Mouse (Mus musculus): ENCODE measurements around the gene Eddm3b. TPM values are rescaled to one million over a fixed set of nuclear protein-coding genes. Genes with fewer than 3 reads are reported as not detected.

Gene Eddm3b
- polyA plus RNA-seq, 1 experiment from 2014 or later: not detected

DNA sequence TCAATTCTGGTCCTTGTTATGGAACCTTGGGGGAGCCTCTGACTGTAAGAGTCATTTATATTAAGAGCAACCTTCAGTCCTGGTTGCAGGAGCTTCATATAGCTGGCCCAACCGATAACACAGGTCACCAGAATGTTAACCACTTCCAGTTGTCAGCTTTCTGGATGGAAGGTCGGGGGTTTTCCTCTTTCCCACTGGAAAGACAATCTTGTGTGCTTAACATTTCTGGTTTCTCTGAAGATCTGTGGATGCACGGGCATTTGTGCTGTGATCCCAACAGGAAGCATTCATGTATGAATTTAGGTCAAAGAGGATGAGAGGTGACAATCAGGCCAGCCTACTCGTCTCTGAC is 15.4 kb downstream of the Eddm3b start:
- Histone ChIP-seq H3K9me3 (0 out of 2 replicates have a peak, but pooled peaks cover 4% of the 10 kb centered on the region), H3K4me2 (replicated peaks) (no peak overlapping the region), H3K27me3 (no peaks in the 10 kb centered on the region), H3K4me1 (no peaks in the 10 kb centered on the region), H3K9ac (replicated peaks) (no peak overlapping the region), H3K27ac (replicated peaks) (no peak overlapping the region), H3K36me3 (no peaks in the 10 kb centered on the region), H3K4me3 (no peak overlapping the region)
- ATAC-seq (replicated peaks): no peak
- WGBS: 84% methylated on average over 4 of the region's 4 CpGs

DNA sequence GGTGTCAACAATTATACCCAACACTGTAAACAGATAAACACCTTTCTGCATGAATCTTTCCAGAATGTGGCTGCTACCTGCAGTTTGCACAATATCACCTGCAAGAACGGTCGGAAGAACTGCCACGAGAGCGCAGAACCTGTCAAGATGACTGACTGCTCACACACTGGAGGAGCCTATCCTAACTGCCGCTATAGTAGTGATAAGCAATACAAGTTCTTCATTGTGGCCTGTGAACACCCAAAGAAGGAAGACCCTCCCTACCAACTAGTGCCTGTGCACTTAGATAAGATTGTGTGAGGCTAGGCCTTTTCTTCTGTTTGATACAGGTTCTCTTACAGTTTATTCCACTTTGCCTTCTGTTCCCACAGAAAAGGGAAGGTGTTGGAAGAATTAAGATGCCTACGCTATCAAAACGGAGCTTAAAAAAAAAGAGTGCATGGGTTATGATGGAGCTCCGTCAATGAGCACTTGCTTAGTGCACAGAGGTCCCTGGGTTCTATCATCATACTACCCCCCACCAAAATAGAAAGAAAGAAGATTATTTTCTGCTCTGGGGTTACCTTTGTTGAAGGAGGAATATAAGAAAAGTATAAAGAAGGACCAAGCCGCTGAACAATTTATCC is 16.2 kb downstream of the Eddm3b start:
- no peak for ATAC-seq (replicated peaks)
- H3K9me3 ChIP-seq: 0 out of 2 replicates have a peak, but pooled peaks cover 4% of the 10 kb centered on the region
- no peak overlapping the region for H3K9ac ChIP-seq (replicated peaks)
- H3K27ac ChIP-seq (replicated peaks): no peak overlapping the region
- H3K4me1 ChIP-seq: no peaks in the 10 kb centered on the region
- no peak overlapping the region for H3K4me3 ChIP-seq
- no peak overlapping the region for H3K4me2 ChIP-seq (replicated peaks)
- H3K36me3 ChIP-seq: no peaks in the 10 kb centered on the region
- 92% methylated on average over 9 of the region's 9 CpGs for WGBS
- H3K27me3 ChIP-seq: no peaks in the 10 kb centered on the region

DNA sequence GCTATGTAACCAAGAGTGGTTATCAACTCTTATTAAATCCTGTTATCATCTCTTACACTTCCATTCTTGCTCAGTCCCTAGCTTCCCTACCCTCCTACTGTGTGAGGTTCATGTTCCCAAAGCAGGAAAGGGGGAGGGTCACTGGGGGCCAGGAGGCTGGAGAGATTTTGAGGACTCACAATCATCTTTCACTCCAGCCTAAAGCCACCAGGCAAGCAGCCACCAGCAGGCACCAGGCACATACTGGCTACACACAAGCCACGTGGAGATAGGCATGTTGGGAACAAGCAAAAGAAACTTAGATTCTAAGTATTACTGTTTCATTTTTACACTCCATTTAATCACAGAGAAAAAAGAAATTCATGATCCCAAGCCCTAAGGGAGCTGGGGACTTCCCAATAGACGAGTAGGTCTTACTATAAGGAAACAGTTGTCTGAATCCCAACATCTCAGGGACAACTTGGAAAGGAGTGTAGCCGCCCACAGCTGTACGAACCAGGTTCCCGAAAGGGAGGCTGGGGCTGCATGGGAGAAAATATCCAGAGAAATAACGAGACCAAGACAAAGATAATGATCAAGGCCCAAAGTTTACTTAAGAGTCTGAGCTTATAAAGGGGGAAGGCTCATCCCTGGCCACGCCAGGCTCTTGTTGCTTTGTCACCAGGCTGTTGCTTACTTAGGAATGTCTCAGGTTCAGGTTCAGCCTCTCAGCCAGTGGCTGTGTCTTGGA is 17.0 kb downstream of the Eddm3b start:
- Histone ChIP-seq H3K4me3 (no peak overlapping the region), H3K27ac (replicated peaks) (no peak overlapping the region), H3K4me2 (replicated peaks) (no peak overlapping the region), H3K36me3 (no peaks in the 10 kb centered on the region), H3K9me3 (no peaks in the 10 kb centered on the region), H3K9ac (replicated peaks) (no peak overlapping the region), H3K4me1 (no peaks in the 10 kb centered on the region), H3K27me3 (no peaks in the 10 kb centered on the region)
- WGBS: 77% methylated on average over 7 of the region's 7 CpGs
- no peak for ATAC-seq (replicated peaks)

DNA sequence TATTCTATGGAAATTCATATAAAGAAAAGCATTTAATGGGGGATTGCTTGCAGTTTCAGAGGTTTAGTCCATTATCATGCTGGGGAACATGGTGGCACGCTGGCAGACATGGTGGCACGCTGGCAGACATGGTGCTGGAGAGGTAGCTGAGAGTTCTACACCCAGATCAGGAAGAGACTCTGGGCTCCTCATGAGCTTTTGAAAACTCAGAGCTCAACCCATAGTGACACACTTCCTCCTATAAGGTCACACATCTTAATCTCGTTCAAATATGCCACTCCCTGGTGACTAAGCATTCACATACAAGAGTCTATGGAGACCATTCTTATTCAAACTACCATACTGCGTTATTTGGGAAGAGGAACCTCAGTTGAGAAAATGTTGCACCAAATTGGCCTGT is 18.1 kb downstream of the Eddm3b start:
- Histone ChIP-seq H3K9me3 (no peaks in the 10 kb centered on the region), H3K36me3 (no peaks in the 10 kb centered on the region), H3K4me2 (replicated peaks) (no peak overlapping the region), H3K27ac (replicated peaks) (no peak overlapping the region), H3K27me3 (no peaks in the 10 kb centered on the region), H3K9ac (replicated peaks) (no peak overlapping the region), H3K4me3 (no peak overlapping the region), H3K4me1 (no peaks in the 10 kb centered on the region)
- ATAC-seq (replicated peaks): no peak
- 96% methylated on average over 4 of the region's 4 CpGs for whole genome bisulfite sequencing

DNA sequence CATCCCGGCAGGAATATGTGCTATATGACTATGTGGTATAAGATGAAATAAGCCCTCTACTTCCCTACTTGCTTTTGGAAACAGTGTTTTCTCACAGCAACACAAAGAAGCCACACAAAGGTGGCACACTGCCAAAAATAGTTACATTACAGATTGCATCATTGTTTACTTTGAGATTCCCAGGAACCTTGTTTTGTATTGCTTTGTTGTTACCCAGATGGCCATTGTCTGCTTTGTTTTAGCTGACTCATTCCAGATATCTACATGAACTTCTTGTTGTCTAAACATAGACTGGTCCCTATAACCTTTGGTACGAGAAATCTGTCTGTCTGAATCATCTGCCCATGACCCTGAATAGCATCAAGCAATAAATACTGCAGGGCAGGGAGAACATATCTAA is 26.1 kb downstream of the Eddm3b start:
- Histone ChIP-seq H3K4me2 (replicated peaks) (no peak overlapping the region), H3K36me3 (no peaks in the 10 kb centered on the region), H3K27ac (replicated peaks) (no peak overlapping the region), H3K27me3 (no peaks in the 10 kb centered on the region), H3K4me1 (no peaks in the 10 kb centered on the region), H3K9me3 (no peaks in the 10 kb centered on the region), H3K9ac (replicated peaks) (no peak overlapping the region), H3K4me3 (no peak overlapping the region)
- ATAC-seq (replicated peaks): no peak
- 67% methylated on average over 2 of the region's 2 CpGs for WGBS

DNA sequence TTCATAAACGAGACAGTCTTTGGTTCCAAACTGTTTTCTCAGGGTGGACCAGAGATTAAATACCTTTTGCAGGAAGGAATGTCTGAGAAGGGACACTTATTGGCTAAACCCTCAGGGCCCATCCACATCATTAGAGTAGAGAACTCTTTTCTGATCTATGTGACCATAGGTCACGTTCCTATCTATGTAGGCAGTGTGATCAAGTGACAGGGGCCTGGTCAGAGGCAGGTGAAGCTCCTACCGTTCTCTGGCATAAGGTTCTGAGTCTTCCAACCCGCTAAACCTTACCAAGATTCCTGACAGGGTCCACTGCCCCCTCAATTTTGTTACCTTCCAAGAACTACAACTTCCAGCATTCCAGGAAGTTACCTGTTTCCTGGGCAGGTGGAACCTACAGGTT is 27.9 kb downstream of the Eddm3b start:
- no peaks in the 10 kb centered on the region for H3K36me3 ChIP-seq

DNA sequence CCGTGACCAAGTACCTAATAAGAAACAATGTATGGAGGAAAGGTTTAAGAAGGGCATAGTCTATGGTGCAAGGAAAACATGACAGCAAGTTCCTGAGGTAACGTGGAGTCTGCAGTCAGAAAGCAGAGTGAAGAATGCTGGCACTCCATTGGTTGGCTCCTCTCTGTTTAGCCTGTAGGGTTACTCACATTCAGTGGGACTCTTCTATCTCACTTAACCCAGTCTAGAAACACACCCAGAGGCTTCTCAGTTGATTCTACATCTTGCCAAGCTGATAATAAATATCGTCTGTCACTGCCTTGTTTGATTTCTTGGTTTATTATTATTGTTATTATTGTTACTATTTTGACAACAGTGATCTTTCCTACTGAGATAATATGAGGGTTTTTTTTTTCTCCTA is 28.3 kb downstream of the Eddm3b start:
- Histone ChIP-seq H3K4me2 (replicated peaks) (no peak overlapping the region), H3K9ac (replicated peaks) (no peak overlapping the region), H3K36me3 (no peaks in the 10 kb centered on the region), H3K27me3 (no peaks in the 10 kb centered on the region), H3K9me3 (no peaks in the 10 kb centered on the region), H3K4me3 (no peak overlapping the region), H3K27ac (replicated peaks) (no peak overlapping the region), H3K4me1 (no peaks in the 10 kb centered on the region; the same call in 1 of the 2 replicates)
- no peak for ATAC-seq (replicated peaks)
- WGBS: 82% methylated on average over 3 of the region's 3 CpGs

More for the DNA sequence above, 27.9 kb downstream of the Eddm3b start:
- Histone ChIP-seq H3K27me3 (no peaks in the 10 kb centered on the region), H3K27ac (replicated peaks) (no peak overlapping the region), H3K9ac (replicated peaks) (no peak overlapping the region), H3K9me3 (no peaks in the 10 kb centered on the region), H3K4me1 (no peaks in the 10 kb centered on the region; the same call in 1 of the 2 replicates), H3K4me2 (replicated peaks) (no peak overlapping the region), H3K4me3 (no peak overlapping the region)
- 86% methylated on average over 4 of the region's 4 CpGs for WGBS
- ATAC-seq (replicated peaks): no peak

DNA sequence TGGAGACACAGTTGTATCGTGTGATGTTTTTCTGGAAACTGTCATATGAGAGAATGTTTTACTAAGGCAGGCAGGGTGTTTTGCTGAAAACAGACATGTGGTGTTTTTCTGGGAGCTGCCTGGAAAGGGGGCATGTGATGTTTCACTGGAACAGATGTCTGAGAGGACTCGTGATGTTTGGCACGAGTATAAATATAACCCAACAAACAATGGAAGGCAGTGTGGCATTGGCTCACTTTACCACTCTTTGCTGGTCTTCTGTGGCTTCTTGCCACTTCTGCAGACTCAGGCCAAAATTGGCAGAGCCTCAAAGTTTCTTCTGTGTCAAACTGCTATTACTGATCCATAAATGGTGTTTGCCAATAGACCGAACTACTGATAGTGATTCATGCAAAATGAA is 29.1 kb downstream of the Eddm3b start:
- Histone ChIP-seq H3K27me3 (no peaks in the 10 kb centered on the region), H3K9ac (replicated peaks) (no peak overlapping the region), H3K4me3 (no peak overlapping the region), H3K4me2 (replicated peaks) (no peak overlapping the region), H3K36me3 (no peaks in the 10 kb centered on the region), H3K27ac (replicated peaks) (no peak overlapping the region), H3K9me3 (no peaks in the 10 kb centered on the region), H3K4me1 (no peaks in the 10 kb centered on the region; the same call in 1 of the 2 replicates)
- ATAC-seq (replicated peaks): no peak
- WGBS: 62% methylated on average over 4 of the region's 4 CpGs

DNA sequence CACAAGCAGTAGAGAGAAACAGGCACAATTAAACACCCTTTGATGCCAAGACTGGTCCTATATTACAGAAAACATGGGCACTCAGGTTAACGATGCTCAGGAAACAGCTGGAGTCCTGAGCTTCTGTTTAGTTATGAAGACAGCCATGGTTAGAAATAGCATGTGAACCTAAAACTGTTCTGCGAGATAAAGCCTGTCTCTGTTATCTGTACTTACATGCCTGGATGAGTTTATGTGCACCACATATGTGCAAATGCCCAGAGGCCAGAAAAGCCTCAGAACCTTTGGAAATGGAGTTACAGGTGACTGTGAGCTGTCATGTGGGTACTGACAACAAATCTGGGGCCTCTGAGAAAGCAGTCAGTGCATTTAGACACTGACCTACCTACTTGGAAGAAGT is 29.7 kb downstream of the Eddm3b start:
- WGBS: 78% methylated on average over 2 of the region's 2 CpGs
- Histone ChIP-seq H3K4me3 (no peak overlapping the region), H3K4me2 (replicated peaks) (no peak overlapping the region), H3K9ac (replicated peaks) (no peak overlapping the region), H3K36me3 (no peaks in the 10 kb centered on the region), H3K9me3 (no peaks in the 10 kb centered on the region), H3K27me3 (no peaks in the 10 kb centered on the region), H3K4me1 (no peaks in the 10 kb centered on the region; the same call in 1 of the 2 replicates), H3K27ac (replicated peaks) (no peak overlapping the region)
- no peak for ATAC-seq (replicated peaks)

DNA sequence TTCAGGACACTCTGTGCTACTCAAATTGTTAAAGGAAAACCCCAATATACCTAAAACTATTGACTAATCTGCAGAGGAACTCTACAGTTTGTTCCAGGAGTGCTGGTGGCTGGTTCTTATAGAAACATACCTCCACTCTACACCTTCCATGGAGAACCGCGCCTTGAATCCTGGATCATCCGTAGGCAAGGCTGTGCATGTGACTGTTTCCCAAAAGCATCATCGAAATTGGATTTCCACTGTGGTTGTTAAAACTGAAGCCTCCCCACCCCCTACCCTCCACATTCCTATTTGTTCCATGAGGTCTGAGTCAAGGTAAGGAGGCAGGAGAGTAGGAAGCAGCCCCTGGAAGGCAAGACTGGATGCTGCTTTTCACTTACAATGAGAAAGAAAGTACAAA is 30.2 kb downstream of the Eddm3b start:
- Histone ChIP-seq H3K36me3 (no peaks in the 10 kb centered on the region), H3K4me1 (no peaks in the 10 kb centered on the region; the same call in 1 of the 2 replicates), H3K4me3 (no peak overlapping the region), H3K9me3 (no peaks in the 10 kb centered on the region), H3K27me3 (no peaks in the 10 kb centered on the region), H3K27ac (replicated peaks) (no peak overlapping the region), H3K9ac (replicated peaks) (no peak overlapping the region), H3K4me2 (replicated peaks) (no peak overlapping the region)
- WGBS: 93% methylated on average over 4 of the region's 4 CpGs
- no peak for ATAC-seq (replicated peaks)

DNA sequence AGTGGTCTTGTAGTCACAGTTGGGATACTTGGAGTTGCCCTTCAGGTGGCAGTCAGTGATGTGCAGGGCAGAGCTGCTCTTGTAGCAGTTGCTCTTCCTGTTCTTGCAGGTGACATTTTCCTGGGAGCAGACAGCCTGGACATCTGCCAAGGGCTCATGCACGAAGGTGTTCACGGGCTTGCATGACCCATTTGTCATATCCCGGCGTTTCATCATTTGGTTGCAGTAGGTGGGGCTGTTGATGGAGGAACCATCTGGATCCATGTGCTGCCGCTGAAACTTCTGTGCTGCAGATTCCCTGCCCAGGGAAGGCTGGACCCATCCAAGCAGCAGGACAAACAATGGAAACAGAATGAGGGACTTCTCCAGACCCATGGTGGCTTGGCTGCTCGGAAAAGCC is 31.3 kb downstream of the Eddm3b start:
- Histone ChIP-seq H3K4me2 (replicated peaks) (no peak overlapping the region), H3K4me3 (no peak overlapping the region), H3K27ac (replicated peaks) (no peak overlapping the region), H3K9ac (replicated peaks) (no peak overlapping the region), H3K36me3 (no peaks in the 10 kb centered on the region), H3K9me3 (no peaks in the 10 kb centered on the region), H3K4me1 (no peaks in the 10 kb centered on the region; the same call in 1 of the 2 replicates), H3K27me3 (no peaks in the 10 kb centered on the region)
- ATAC-seq (replicated peaks): no peak
- WGBS: 86% methylated on average over 6 of the region's 6 CpGs

DNA sequence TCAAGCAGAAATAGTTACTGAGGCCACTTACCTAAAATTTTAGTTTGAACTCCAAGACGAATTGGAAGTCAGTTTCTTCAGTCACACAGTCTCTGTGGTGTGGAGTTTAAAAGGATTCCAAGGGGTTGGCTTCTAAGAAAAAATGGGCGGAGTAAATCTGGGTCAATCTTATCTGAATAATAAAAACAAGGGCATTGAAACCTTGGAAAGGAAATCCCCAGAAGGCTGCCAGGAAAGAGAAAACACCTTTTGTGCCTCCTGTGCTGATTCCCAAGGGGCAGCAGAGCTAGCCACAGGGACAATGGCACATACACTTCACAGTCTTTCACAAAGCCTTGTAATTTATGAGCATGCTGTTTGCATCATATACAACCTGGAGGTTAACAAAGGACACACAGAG is 32.5 kb downstream of the Eddm3b start, which contains the start of gene Rnase1:
Gene Rnase1, minus strand, starts transcription at position 101 of the 400 bp plus-strand sequence.
- ATAC-seq (replicated peaks): no peak
- Histone ChIP-seq H3K9me3 (no peaks in the 10 kb centered on the region), H3K4me3 (no peak within 1 kb of the TSS), H3K27me3 (no peaks in the 10 kb centered on the region), H3K9ac (replicated peaks) (no peak within 1 kb of the TSS), H3K4me1 (no peaks in the 10 kb centered on the region; the same call in 1 of the 2 replicates), H3K36me3 (no peaks in the 10 kb centered on the region), H3K4me2 (replicated peaks) (no peak within 1 kb of the TSS), H3K27ac (replicated peaks) (no peak within 1 kb of the TSS)
- 18% methylated on average over 2 of the region's 2 CpGs for WGBS
